Mouse (Mus musculus): ENCODE data around the gene Cd55. TPM values are rescaled to one million over a fixed set of nuclear protein-coding genes. Genes with fewer than 3 reads are reported as not detected.
A peak's percentile ranks its signal among the peaks of the same experiment; 100 is the strongest.
"Not testable (repeated sequence)": the region's sequence is repeated elsewhere in the genome, so short reads cannot be mapped to it uniquely, and the experiment has no call there.

Gene Cd55
- polyA plus RNA-seq, 1 experiment, result 4.7 TPM

DNA sequence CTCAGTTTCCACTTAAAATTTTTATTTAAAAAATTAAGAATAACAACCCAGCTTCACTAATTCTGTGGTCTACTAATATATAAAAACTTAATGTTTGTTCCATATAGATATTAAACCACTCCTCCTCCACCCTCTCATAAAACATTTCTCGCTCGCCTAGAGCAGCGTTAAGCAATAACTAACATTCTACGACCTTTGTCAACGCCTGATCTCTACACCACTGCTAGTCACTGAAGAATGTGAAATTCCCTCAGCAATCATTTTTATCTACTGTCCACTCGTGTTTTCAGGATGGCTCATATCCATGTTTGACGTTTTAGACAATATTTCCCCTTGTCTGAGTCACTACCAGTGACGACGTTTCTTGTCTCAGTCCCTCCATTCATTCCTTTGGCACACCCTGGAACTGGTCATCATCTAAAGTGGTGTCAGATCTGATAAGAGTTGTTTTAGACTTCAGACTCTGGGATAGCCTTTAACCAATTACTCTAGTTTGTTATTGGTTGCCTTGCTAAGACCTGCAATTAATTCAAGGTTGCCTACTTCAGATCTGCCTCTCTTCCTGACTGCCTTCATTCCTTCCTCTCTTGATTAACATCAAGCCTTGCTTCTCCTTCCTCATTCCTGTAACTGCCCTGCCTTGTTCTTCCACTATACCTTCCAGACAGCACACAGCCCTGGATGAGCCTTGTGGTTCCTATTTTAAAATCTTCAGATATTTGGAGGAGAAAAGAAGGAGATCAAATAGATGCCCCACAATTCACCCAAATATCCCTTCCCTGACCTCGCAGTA lies 23.5 kb upstream of the Cd55 start:
- no peaks in the 10 kb centered on the region for H3K4me1 ChIP-seq (ENCODE audit: control insufficient read depth, insufficient read depth, low read length)
- no peak overlapping the region for H3K27ac ChIP-seq (ENCODE audit: insufficient read depth, low read length)
- no peak overlapping the region for H3K4me3 ChIP-seq (ENCODE audit: insufficient read depth, low read length)
- TF ChIP-seq POLR2A (IDR thresholded peaks at IDR 0.05; ENCODE audit: extremely low read depth, insufficient read depth, low read length) (no peak), CTCF (IDR thresholded peaks at IDR 0.05; ENCODE audit: extremely low read depth, insufficient read depth, low read length) (no peak)

DNA sequence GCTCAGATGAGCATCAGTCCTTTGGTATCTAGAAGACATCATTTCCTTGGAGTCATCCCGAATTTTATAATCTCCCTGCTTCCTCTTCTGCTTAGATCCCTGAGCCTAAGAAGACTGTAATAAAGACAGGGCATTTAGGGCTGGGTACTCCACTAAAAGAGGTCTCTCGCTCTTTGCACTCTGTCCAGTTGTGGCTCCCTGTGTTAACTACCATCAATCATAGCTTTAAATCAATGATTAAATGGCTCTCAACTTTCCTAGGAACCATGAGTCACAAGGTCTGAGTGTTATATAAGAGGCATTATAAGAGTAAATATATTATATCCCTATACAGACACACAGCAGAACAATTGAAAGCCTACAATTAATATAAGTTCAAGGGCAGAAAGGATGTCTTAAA lies 22.8 kb upstream of the Cd55 start:
- Histone ChIP-seq H3K27ac (ENCODE audit: insufficient read depth, low read length) (no peak overlapping the region), H3K4me3 (ENCODE audit: insufficient read depth, low read length) (no peak overlapping the region), H3K4me1 (ENCODE audit: control insufficient read depth, insufficient read depth, low read length) (no peaks in the 10 kb centered on the region)
- TF ChIP-seq POLR2A (IDR thresholded peaks at IDR 0.05; ENCODE audit: extremely low read depth, insufficient read depth, low read length) (no peak), CTCF (IDR thresholded peaks at IDR 0.05; ENCODE audit: extremely low read depth, insufficient read depth, low read length) (no peak)

DNA sequence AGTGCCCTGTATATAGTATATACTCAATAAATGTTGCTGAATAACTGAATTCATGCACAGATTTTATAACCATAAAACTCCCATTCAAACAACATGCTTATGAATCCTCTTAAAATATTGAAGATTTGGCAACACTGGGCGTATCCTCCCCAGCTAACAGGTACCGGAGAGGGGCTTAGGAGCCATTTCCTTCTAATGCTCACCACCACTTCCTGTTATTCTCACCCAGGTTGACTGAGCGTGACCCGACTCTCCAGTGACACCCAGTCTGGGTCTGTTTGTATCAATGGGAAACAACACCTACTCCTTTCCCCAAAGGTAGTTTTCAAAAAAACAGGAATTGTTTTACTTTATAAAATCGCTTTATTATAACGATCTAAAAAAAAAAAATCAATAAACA lies 12.4 kb upstream of the Cd55 start:
- Histone ChIP-seq H3K4me1 (ENCODE audit: control insufficient read depth, insufficient read depth, low read length) (no peaks in the 10 kb centered on the region), H3K4me3 (ENCODE audit: insufficient read depth, low read length) (no peak overlapping the region), H3K27ac (ENCODE audit: insufficient read depth, low read length) (no peak overlapping the region)
- TF ChIP-seq CTCF (IDR thresholded peaks at IDR 0.05; ENCODE audit: extremely low read depth, insufficient read depth, low read length), result no peak
- TF ChIP-seq POLR2A (IDR thresholded peaks at IDR 0.05; ENCODE audit: extremely low read depth, insufficient read depth, low read length), result no peak

GRCm38 (mm10) chr1:130474226-130474625 lies 11.7 kb upstream of the Cd55 start:
- TF ChIP-seq CTCF (IDR thresholded peaks at IDR 0.05; ENCODE audit: extremely low read depth, insufficient read depth, low read length) (no peak), POLR2A (IDR thresholded peaks at IDR 0.05; ENCODE audit: extremely low read depth, insufficient read depth, low read length) (no peak)
- Histone ChIP-seq H3K4me1 (ENCODE audit: control insufficient read depth, insufficient read depth, low read length) (no peaks in the 10 kb centered on the region), H3K4me3 (ENCODE audit: insufficient read depth, low read length) (no peak overlapping the region), H3K27ac (ENCODE audit: insufficient read depth, low read length) (no peak overlapping the region)

- no peak overlapping the region for H3K27ac ChIP-seq (ENCODE audit: insufficient read depth, low read length)
- H3K4me1 ChIP-seq (ENCODE audit: control insufficient read depth, insufficient read depth, low read length), result no peaks in the 10 kb centered on the region
- no peak for TF ChIP-seq CTCF (IDR thresholded peaks at IDR 0.05; ENCODE audit: extremely low read depth, insufficient read depth, low read length)
- TF ChIP-seq POLR2A (IDR thresholded peaks at IDR 0.05; ENCODE audit: extremely low read depth, insufficient read depth, low read length), result no peak
- no peak overlapping the region for H3K4me3 ChIP-seq (ENCODE audit: insufficient read depth, low read length)
Observed at GRCm38 (mm10) chr1:130470074-130470473, 7.5 kb upstream of the Cd55 start.

DNA sequence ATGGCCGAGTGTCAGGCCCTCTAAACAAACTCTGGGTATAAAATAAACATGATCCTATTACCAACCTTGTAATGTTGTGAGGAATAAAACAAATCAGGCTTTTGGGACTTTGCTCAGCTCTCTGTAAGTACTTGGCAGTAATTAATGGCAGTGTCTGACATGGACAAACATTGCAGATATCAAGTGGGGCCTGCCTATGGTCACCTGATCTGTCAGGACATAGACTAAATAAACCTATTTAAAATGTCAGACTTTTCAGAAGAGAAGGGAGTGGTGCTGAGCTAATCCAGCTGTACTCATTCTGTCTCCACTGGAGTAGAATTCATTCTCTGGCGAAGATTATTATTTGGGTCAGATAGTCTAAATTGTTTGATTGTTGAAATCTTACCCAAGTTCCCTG lies 4.9 kb upstream of the Cd55 start:
- TF ChIP-seq CTCF (IDR thresholded peaks at IDR 0.05; ENCODE audit: extremely low read depth, insufficient read depth, low read length), result no peak
- no peak for TF ChIP-seq POLR2A (IDR thresholded peaks at IDR 0.05; ENCODE audit: extremely low read depth, insufficient read depth, low read length)
- Histone ChIP-seq H3K27ac (ENCODE audit: insufficient read depth, low read length) (no peak overlapping the region), H3K4me1 (ENCODE audit: control insufficient read depth, insufficient read depth, low read length) (no peaks in the 10 kb centered on the region)

GRCm38 (mm10) chr1:130464173-130464572 lies 1.6 kb upstream of the Cd55 start:
- Histone ChIP-seq H3K27ac (ENCODE audit: insufficient read depth, low read length) (no peak overlapping the region), H3K4me1 (ENCODE audit: control insufficient read depth, insufficient read depth, low read length) (no peaks in the 10 kb centered on the region)
- TF ChIP-seq CTCF (IDR thresholded peaks at IDR 0.05; ENCODE audit: extremely low read depth, insufficient read depth, low read length) (no peak), POLR2A (IDR thresholded peaks at IDR 0.05; ENCODE audit: extremely low read depth, insufficient read depth, low read length) (no peak)

More for the DNA sequence above, 4.9 kb upstream of the Cd55 start:
- no peak overlapping the region for H3K4me3 ChIP-seq (ENCODE audit: insufficient read depth, low read length)

GRCm38 (mm10) chr1:130462867-130463266 lies 323 bp upstream of the Cd55 start:
- H3K27ac ChIP-seq (ENCODE audit: insufficient read depth, low read length), result no peak overlapping the region

More at GRCm38 (mm10) chr1:130464173-130464572, 1.6 kb upstream of the Cd55 start:
- no peak overlapping the region for H3K4me3 ChIP-seq (ENCODE audit: insufficient read depth, low read length)

GRCm38 (mm10) chr1:130455111-130455510 lies 7.4 kb downstream of the Cd55 start:
- TF ChIP-seq POLR2A (IDR thresholded peaks at IDR 0.05; ENCODE audit: extremely low read depth, insufficient read depth, low read length), result no peak
- no peak for TF ChIP-seq CTCF (IDR thresholded peaks at IDR 0.05; ENCODE audit: extremely low read depth, insufficient read depth, low read length)
- Histone ChIP-seq H3K4me3 (ENCODE audit: insufficient read depth, low read length) (no peak overlapping the region), H3K27ac (ENCODE audit: insufficient read depth, low read length) (no peak overlapping the region), H3K4me1 (ENCODE audit: control insufficient read depth, insufficient read depth, low read length) (no peaks in the 10 kb centered on the region)

More at GRCm38 (mm10) chr1:130462867-130463266, 323 bp upstream of the Cd55 start:
- no peak for TF ChIP-seq CTCF (IDR thresholded peaks at IDR 0.05; ENCODE audit: extremely low read depth, insufficient read depth, low read length)
- TF ChIP-seq POLR2A (IDR thresholded peaks at IDR 0.05; ENCODE audit: extremely low read depth, insufficient read depth, low read length), result no peak
- Histone ChIP-seq H3K4me1 (ENCODE audit: control insufficient read depth, insufficient read depth, low read length) (no peaks in the 10 kb centered on the region), H3K4me3 (ENCODE audit: insufficient read depth, low read length) (peak overlapping the region; percentile 45)

GRCm38 (mm10) chr1:130442930-130443329 lies 19.6 kb downstream of the Cd55 start:
- H3K4me1 ChIP-seq (ENCODE audit: control insufficient read depth, insufficient read depth, low read length); H3K27ac ChIP-seq (ENCODE audit: insufficient read depth, low read length); H3K4me3 ChIP-seq (ENCODE audit: insufficient read depth, low read length): not testable (repeated sequence)

Measured in cortical plate, adult 2 months (tissue).